Mouse (Mus musculus): Measurements from ENCODE around the gene Arhgdib. TPM values are rescaled to one million over a fixed set of nuclear protein-coding genes. Genes with fewer than 3 reads are reported as not detected.
"Not testable (repeated sequence)": the region's sequence is repeated elsewhere in the genome, so short reads cannot be mapped to it uniquely, and the experiment has no call there.

The Arhgdib gene
- polyA plus RNA-seq, 1 experiment from 2014 or later, result 966 TPM

GRCm38 (mm10) chr6:136889554-136889953, 52.1 kb downstream of the Arhgdib start:
- DNase-seq (ENCODE audit: low spot score), result no peak

- no peak for DNase-seq (ENCODE audit: low spot score)
Measured at GRCm38 (mm10) chr6:136889067-136889466, 52.6 kb downstream of the Arhgdib start.

- DNase-seq (ENCODE audit: low spot score), result no peak
Measured at GRCm38 (mm10) chr6:136887854-136888253, 53.8 kb downstream of the Arhgdib start.

- DNase-seq (ENCODE audit: low spot score), result not testable (repeated sequence)
Measured at GRCm38 (mm10) chr6:136884766-136885165, 56.9 kb downstream of the Arhgdib start.

- no peak for DNase-seq (ENCODE audit: low spot score)
Measured at GRCm38 (mm10) chr6:136883961-136884360, 57.7 kb downstream of the Arhgdib start.

GRCm38 (mm10) chr6:136883431-136883915, 58.2 kb downstream of the Arhgdib start:
- DNase-seq (ENCODE audit: low spot score), result no peak

- DNase-seq (ENCODE audit: low spot score), result no peak
Measured at GRCm38 (mm10) chr6:136881678-136882077, 60.0 kb downstream of the Arhgdib start.

GRCm38 (mm10) chr6:136875670-136876069, 66.0 kb downstream of the Arhgdib start, which contains the start of gene Mgp:
Mgp (minus strand) TSS chr6:136875823.
- no peak for DNase-seq (ENCODE audit: low spot score)

- DNase-seq (ENCODE audit: low spot score), result no peak
Measured at GRCm38 (mm10) chr6:136874599-136874998, 67.1 kb downstream of the Arhgdib start.

Other genes starting within 250 kb of the Arhgdib start
- gene Gucy2c, start 160.1 kb downstream of the Arhgdib start, polyA plus RNA-seq (2015; fragmentation: Nextera tagmentation; extraction: Ambion mirVana), result 0.29 and 0.30 TPM in 2 replicates
- gene Hist4h4, start 137.5 kb downstream of the Arhgdib start, polyA plus RNA-seq (2015; fragmentation: Nextera tagmentation; extraction: Ambion mirVana), result 1.3 and 2.0 TPM in 2 replicates
- gene H2afj, start 133.7 kb downstream of the Arhgdib start, polyA plus RNA-seq (2015; fragmentation: Nextera tagmentation; extraction: Ambion mirVana), result 341 and 352 TPM in 2 replicates
- gene BC049715, start 114.3 kb downstream of the Arhgdib start, polyA plus RNA-seq (2015; fragmentation: Nextera tagmentation; extraction: Ambion mirVana), result 2.1 and 3.0 TPM in 2 replicates
- gene Wbp11, start 113.7 kb downstream of the Arhgdib start, polyA plus RNA-seq (2015; fragmentation: Nextera tagmentation; extraction: Ambion mirVana), result 88.9 and 90.5 TPM in 2 replicates
- 0.16 TPM in 1 of 2 replicates, not detected in the other for gene Smco3, start 106.4 kb downstream of the Arhgdib start, polyA plus RNA-seq (2015; fragmentation: Nextera tagmentation; extraction: Ambion mirVana)
- 15.4 and 19.2 TPM in 2 replicates for gene Art4, start 84.2 kb downstream of the Arhgdib start, polyA plus RNA-seq (2015; fragmentation: Nextera tagmentation; extraction: Ambion mirVana)
- gene Mgp, start 66.1 kb downstream of the Arhgdib start, polyA plus RNA-seq (2015; fragmentation: Nextera tagmentation; extraction: Ambion mirVana), result 53.9 and 64.3 TPM in 2 replicates
- 0.72 and 1.1 TPM in 2 replicates for gene Erp27, start 19.7 kb downstream of the Arhgdib start, polyA plus RNA-seq (2015; fragmentation: Nextera tagmentation; extraction: Ambion mirVana)
- 0.75 and 0.89 TPM in 2 replicates for gene Pde6h, start 18.1 kb downstream of the Arhgdib start, polyA plus RNA-seq (2015; fragmentation: Nextera tagmentation; extraction: Ambion mirVana)
- gene Rerg, start 228.6 kb upstream of the Arhgdib start, polyA plus RNA-seq (2015; fragmentation: Nextera tagmentation; extraction: Ambion mirVana), result 1.6 TPM in 2 replicates

Data from thymus, postnatal 0 days (tissue).